Mouse (Mus musculus) frontal cortex, postnatal 10 days (tissue): ENCODE data around the gene Kcnj12.

Experiments used
- DNase-seq, 2 experiments: peaks; one replicate each; pipeline ENCODE4 v3.0.0; 2022; ENCODE audit warnings: low spot score in 2 of 2, mixed read lengths in 1 of 2

Kcnj12 gene

GRCm38 (mm10) chr11:61024996-61025395, 2.6 kb downstream of the Kcnj12 start:
- DNase-seq, result no peak

- DNase-seq, result no peak
Measured at GRCm38 (mm10) chr11:61025594-61025993, 3.2 kb downstream of the Kcnj12 start.

DNA sequence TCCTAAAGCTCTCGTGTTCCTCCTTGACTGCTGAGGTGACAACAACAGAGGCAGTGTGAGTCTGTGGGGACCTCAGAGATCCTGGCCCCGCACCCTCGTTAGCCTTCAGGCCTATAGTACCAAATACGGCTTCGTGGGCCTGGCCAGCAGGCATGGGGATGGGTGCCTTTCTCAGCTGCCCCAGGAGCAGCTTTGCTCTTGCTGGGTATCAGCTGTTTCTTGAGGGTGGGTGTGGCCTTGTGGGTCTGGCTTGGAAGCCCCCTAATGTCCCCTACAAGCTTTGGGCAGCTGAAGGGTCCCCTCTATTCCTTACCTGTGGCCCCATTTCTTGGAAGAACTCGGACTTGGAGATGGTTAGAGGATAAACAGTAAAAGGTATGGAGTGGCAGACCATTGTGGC, 4.0 kb downstream of the Kcnj12 start:
- no peak for DNase-seq

GRCm38 (mm10) chr11:61027160-61027559, 4.8 kb downstream of the Kcnj12 start:
- no peak for DNase-seq

GRCm38 (mm10) chr11:61028211-61028950, 6.0 kb downstream of the Kcnj12 start:
- DNase-seq, result no peak

GRCm38 (mm10) chr11:61029116-61029740, 6.9 kb downstream of the Kcnj12 start:
- no peak for DNase-seq

DNA sequence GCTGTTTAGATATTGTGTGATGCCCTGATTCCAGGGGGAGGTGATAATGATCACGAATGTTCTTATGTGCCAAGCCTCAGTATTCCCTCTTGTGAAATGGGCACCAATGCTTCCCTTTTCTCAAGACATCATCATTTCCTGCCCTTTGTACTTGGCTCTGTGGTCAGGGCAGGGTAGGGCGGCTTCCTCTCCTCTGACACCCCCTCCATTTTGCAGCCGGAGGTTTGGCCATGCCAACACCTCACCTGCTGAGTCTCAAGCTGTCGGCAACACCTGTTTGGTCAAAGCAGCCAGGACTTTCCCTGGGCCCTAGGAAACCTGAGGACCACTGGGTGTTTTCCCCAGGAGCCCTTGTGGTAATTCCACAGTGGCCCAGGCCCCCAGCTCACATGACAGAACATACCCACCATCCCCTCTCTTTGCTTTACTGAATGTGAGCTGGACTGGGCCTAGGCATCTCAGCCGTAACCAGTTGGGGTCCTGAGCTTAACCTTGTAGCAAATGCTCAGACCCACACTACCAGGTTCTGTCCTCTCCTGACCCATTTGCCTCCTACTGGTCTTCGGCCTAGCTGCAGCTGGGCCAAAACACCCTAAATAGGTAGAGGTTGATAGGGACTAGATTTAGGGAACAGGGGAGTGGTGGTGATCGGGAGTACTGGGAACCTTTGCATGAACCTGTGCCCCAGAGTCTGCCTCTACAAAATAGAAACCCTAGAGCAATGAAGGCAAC, 7.7 kb downstream of the Kcnj12 start:
- no peak for DNase-seq

DNA sequence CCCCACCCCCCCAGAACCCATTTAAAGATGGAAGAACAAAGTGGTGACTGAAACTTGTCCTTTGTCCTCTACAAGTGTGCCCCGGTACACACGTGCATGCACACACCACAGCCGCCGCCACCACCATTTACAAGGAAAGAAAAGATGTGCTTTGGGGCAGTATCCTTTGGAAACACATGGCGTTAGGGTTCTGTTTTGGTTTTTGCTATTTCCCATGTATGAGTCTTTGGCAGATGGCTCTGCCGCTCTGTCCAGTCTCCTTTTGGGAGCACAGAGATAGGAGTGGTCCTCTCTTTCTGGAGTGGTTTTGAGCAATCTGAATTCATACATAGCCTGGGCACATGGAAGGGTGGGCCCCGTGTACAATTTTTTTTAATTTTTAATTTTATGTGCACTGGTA, 8.8 kb downstream of the Kcnj12 start:
- no peak for DNase-seq

DNA sequence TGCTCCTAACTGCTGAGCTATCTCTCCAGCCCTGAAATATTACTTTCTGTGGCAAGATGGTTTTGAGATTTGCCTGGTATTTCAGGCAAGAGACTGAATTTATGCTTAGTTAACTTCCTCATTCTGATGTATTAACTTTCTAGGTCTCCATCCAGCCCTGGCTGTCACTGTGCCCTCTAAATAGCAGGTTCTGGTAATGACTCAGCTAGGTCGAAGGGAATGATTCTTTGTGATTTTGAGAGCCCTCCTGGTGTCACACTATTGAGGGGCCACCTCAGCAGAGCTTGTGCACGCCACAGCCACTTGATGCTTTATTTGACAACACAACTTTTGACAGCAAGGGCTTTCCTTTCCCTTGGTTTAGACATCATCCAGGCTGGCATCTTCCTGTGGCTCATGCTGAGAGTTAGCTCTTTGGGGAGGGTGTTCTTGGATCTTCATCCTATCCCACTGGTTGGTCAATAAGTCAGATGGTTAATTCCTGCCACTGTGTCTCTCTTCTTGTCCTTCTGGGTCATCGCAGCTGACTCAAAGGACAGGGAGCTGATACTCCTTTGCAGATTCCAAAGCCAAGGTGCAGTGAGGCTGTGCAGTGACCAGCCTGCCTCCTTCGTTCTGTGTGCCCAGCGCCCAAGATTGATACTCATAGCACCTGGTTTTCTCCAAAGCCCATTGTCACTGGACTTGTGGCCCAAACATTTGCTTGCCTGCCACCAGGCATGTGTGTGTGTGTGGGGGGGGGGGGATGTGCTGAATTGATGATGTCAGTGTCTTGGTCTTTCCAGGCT, 9.5 kb downstream of the Kcnj12 start:
- no peak for DNase-seq

GRCm38 (mm10) chr11:61032481-61032880, 10.1 kb downstream of the Kcnj12 start:
- DNase-seq, result no peak

DNA sequence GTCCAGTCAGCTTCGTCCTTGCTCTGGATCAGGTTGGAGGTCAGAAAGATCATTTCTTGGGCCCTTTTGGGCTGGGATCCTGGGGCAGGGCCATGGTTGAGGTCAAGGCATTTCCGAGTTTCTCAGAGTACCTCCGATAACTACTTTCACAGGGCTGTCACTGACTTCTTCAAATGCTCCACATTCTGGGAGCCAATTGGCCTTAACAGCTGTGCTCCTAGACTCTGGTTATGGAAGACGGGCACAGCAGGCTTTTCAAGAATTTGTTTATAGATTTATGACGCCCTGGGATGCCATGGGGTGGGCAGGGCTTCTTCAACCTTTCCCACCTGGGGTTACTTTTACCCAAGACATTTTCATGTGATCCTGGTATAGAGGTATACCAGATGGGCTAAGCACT, 10.8 kb downstream of the Kcnj12 start:
- no peak for DNase-seq

- DNase-seq, result no peak
Measured at GRCm38 (mm10) chr11:61036639-61037038, 14.3 kb downstream of the Kcnj12 start.

- DNase-seq, result no peak
Measured at GRCm38 (mm10) chr11:61038277-61038782, 16.0 kb downstream of the Kcnj12 start.

GRCm38 (mm10) chr11:61040856-61041652, 18.7 kb downstream of the Kcnj12 start:
- no peak for DNase-seq

DNA sequence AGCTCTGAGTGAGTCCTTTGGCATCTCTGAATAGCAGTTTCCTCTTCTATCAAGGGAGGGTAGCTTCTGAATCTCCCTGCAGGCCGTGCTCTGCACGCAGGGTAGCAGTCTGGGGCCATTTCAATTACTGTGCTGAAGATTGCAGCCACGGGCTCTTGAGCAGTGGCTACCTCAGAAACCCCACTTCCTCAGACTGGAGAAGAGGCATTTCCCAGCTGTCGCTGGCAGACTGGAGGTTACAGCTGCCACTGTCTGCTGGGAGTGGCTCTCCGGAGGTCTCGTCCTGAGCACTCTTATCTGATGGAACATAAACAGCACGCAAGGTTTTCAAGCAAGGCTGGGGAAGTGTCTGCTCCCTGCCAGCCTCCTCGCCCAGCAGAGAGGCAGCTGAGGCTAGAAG, 20.2 kb downstream of the Kcnj12 start:
- DNase-seq, result no peak

DNA sequence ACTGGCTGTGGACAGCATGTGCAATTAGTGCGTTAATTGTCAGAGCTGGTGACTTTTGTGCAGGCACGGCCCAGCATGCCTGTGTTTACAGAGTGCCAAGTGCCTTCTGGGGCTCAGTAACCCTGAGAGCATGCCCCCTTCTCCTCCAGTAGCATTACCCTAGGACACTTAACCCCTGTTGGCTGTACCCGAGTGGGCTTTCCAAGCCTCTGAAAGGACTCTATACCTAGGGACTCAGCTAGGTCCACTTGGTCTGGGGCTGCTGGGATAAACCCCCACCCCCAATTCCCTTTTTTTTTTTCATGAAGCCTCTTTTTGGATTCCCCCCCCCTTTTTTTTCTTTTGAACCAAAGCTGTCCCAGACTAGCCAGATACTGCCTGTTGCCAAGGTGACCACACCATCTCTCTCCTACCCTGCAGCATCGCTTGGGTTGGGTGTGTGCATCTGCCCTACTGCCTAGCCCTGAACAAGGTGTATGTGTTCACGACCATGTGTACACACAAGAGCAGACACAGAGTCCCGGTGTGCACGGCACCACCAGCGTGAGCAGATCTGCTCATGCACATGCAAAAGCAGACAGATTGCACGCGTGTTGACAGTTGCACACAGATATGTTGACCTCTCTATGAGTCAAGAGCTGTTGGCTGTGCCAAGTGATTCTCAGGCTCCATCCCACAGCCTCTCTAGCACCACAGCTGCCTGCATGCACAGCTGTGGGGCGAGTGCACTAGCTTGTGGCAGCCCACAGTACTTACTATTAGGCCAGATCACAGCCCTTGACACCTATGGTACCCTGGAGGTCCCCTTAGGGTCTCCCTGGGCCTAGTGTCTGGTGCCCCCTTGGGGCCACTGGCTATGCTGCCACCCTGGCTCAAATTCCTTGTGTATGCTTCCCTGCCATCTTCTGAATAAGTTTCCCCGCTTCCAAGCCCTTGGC, 21.0 kb downstream of the Kcnj12 start:
- no peak for DNase-seq

- no peak for DNase-seq
Measured at GRCm38 (mm10) chr11:61044741-61045140, 22.4 kb downstream of the Kcnj12 start.

GRCm38 (mm10) chr11:61047441-61047840, 25.1 kb downstream of the Kcnj12 start:
- DNase-seq, result no peak

- no peak for DNase-seq
Measured at GRCm38 (mm10) chr11:61051151-61051550, 28.8 kb downstream of the Kcnj12 start.

DNA sequence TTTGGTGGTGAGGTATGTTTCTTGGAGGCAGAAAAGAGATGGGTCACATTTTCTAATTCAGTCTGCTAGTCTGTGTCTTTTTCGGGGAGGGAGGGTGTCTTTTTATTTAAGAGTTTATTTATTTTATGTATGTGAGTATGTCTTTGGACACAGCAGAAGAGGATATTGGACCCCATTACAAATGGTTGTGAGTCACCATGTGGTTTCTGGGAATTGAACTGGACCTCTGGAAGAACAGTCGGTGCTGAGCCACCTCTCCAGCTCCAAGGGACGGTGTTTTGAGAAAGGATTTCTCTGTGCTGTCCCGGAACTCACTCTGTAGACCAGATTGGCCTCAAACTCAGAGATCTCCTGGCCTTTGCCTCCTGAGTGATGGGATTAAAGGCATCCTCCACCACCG, 34.5 kb downstream of the Kcnj12 start:
- no peak for DNase-seq
